Mouse (Mus musculus) liver, embryonic 14.5 days (tissue): ENCODE data around the gene Mia3.

ENCODE experiments used
- CTCF ChIP-seq: IDR thresholded peaks from 2 replicates; pipeline ENCODE4 v1.5.1; 2016; ENCODE audit warnings: antibody characterized with exemption, low read depth, control low read depth
- EP300 ChIP-seq: IDR thresholded peaks from 2 replicates; pipeline ENCODE4 v1.6.1; 2016; ENCODE audit warnings: antibody characterized with exemption, low read depth

DNA sequence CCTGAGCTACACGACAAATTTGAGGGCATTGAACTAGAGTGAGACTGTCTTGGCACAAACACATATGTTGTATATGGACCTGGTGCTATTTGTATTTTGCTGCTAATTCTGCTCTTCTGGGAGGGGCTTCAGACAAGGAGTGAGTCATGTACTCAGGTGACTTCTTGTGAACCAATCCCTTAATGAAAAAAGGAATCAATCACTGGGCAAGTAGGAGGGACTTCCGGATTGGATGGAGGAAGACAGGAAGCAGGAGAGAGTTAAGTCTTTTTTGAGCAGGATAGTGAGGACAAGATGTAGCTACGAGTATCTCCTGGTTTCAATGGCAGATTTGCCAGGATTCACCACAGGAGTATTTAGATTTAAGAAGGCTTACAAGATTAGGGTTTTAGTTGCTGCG, 79.8 kb downstream of the Mia3 start:
- TF ChIP-seq CTCF (no peak), EP300 (no peak)
